Mouse (Mus musculus) testis, adult 10 weeks (tissue): Measurements from ENCODE around the gene Tas2r105. TPM values are rescaled to one million over a fixed set of nuclear protein-coding genes. Genes with fewer than 3 reads are reported as not detected.

Experiments
- polyA plus RNA-seq: library from polyadenylated mRNA; stranded (reverse); fragments of 350-450 nt; fragmentation: Illumina TruSeq; extraction: RNeasy Lipid Tissue Mini Kit (QIAGEN cat#74804); gene quantifications from one replicate; pipeline ENCODE4 v1.2.3, GENCODE M21; 2014; ENCODE audit warnings: low read depth, low replicate concordance

Gene Tas2r105
- not detected for polyA plus RNA-seq

GRCm38 (mm10) chr6:131687395-131687794 lies at the start of gene Tas2r105:
TSS of gene Tas2r105 (minus strand) at chr6:131687495.

DNA sequence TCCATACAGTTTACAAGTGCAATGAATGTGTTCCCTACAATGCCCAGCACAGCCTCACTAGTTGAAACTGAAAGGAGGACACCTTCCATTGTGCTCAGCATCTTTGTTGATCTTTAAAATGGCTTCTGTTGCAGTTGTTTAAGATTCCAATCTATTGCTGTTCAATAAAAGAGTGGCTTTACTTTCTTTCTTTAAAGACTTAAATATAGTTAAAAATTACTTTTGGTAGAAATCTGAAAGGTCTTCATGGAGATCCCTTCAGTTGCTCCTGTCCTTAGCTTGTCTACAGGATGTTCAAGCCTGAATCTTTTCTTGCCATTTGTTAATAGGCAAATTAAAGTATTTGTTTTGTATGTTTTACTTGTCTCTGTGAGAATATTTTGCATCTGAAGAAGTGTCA lies 2.7 kb upstream of the Tas2r105 start, which contains the start of gene Tas2r114:
Tas2r114 (minus strand) TSS at position 101 of the 400 bp plus-strand sequence.

GRCm38 (mm10) chr6:131685644-131686043 lies 1.7 kb downstream of the Tas2r105 start, which contains the start of gene Tas2r104:
TSS of gene Tas2r104 (minus strand) at chr6:131685744.

GRCm38 (mm10) chr6:131678786-131679185 lies 8.5 kb downstream of the Tas2r105 start, which contains the start of gene Tas2r106:
TSS of gene Tas2r106 (minus strand) at chr6:131678886.

GRCm38 (mm10) chr6:131660049-131660448 lies 27.2 kb downstream of the Tas2r105 start, which contains the start of gene Tas2r107:
TSS of gene Tas2r107 (minus strand) at chr6:131660149.

Other genes with a start within 250 kb of the Tas2r105 start
- 1.4 TPM for gene 5430401F13Rik, start 201.1 kb downstream of the Tas2r105 start, polyA plus RNA-seq
- gene Gm6619, start 201.1 kb downstream of the Tas2r105 start, polyA plus RNA-seq, result not detected
- not detected for gene Tas2r130, start 56.6 kb downstream of the Tas2r105 start, polyA plus RNA-seq
- gene Tas2r107, start 27.3 kb downstream of the Tas2r105 start, polyA plus RNA-seq, result not detected
- gene Tas2r106, start 8.6 kb downstream of the Tas2r105 start, polyA plus RNA-seq, result not detected
- gene Tas2r104, start 1.8 kb downstream of the Tas2r105 start, polyA plus RNA-seq, result not detected
- not detected for gene Tas2r114, start 2.6 kb upstream of the Tas2r105 start, polyA plus RNA-seq